Mouse (Mus musculus) myocyte (in vitro differentiated cells): ENCODE measurements around the gene Prkca. TPM values are rescaled to one million over a fixed set of nuclear protein-coding genes. Genes with fewer than 3 reads are reported as not detected.

ENCODE experiments used
- H3K27me3 ChIP-seq: one replicate; pipeline ENCODE4 v1.6.1; 2011; ENCODE audit not compliant: control insufficient read depth, insufficient read depth, insufficient read length
- H3K36me3 ChIP-seq: one replicate; pipeline ENCODE4 v1.6.1; 2011; ENCODE audit not compliant: control insufficient read depth, insufficient read depth
- H3K4me2 ChIP-seq: one replicate; pipeline ENCODE4 v1.6.1; 2011; ENCODE audit warnings: low read depth, control low read depth
- H3K4me3 ChIP-seq: one replicate; pipeline ENCODE4 v1.5.1; 2011; ENCODE audit warnings: mild to moderate bottlenecking, control low read depth, moderate library complexity
- H3K79me2 ChIP-seq: one replicate; pipeline ENCODE4 v1.6.1; 2011; ENCODE audit not compliant: control insufficient read depth, insufficient read depth
- H3ac ChIP-seq: one replicate; pipeline ENCODE4 v1.6.1; 2011; ENCODE audit not compliant: control insufficient read depth, insufficient read length
- CEBPB ChIP-seq: IDR thresholded peaks from 2 replicates; pipeline ENCODE4 v1.6.1; 2011; ENCODE audit warnings: mild to moderate bottlenecking, moderate library complexity; ENCODE audit not compliant: poor library complexity, insufficient read depth, severe bottlenecking
- E2F4 ChIP-seq: IDR thresholded peaks from one replicate; pipeline ENCODE4 v1.6.1; 2011; ENCODE audit warnings: mild to moderate bottlenecking, control low read depth, moderate library complexity; ENCODE audit not compliant: insufficient read depth
- MAX ChIP-seq: IDR thresholded peaks from one replicate; pipeline ENCODE4 v1.6.1; 2011; ENCODE audit warnings: low read depth, mild to moderate bottlenecking, control low read depth
- MYOD1 ChIP-seq, 3 experiments: IDR thresholded peaks; one replicate each; pipeline ENCODE4 v1.6.1; 2011; ENCODE audit warnings: control low read depth in 2 of 3, low read depth in 2 of 3, mild to moderate bottlenecking in 2 of 3, moderate library complexity in 1 of 3; ENCODE audit not compliant: insufficient read length in 2 of 3, control insufficient read depth in 1 of 3
- MYOG ChIP-seq, 3 experiments: IDR thresholded peaks; one replicate each; pipeline ENCODE4 v1.6.1; 2011; ENCODE audit warnings: control low read depth in 2 of 3, low read depth in 2 of 3, mild to moderate bottlenecking in 2 of 3; ENCODE audit not compliant: insufficient read length in 2 of 3, control insufficient read depth in 1 of 3, insufficient read depth in 1 of 3
- POLR2A ChIP-seq: IDR thresholded peaks from one replicate; pipeline ENCODE4 v1.6.1; 2011; ENCODE audit warnings: low read depth, mild to moderate bottlenecking, control low read depth, moderate library complexity; ENCODE audit not compliant: insufficient read length
- POLR2AphosphoS2 ChIP-seq: IDR thresholded peaks from one replicate; pipeline ENCODE4 v1.6.1; 2011; ENCODE audit warnings: low read depth, control low read depth; ENCODE audit not compliant: insufficient read length
- REST ChIP-seq: IDR thresholded peaks from one replicate; pipeline ENCODE4 v1.6.1; 2011; ENCODE audit warnings: mild to moderate bottlenecking, control low read depth, moderate library complexity; ENCODE audit not compliant: insufficient read depth, insufficient read length
- SRF ChIP-seq: IDR thresholded peaks from one replicate; pipeline ENCODE4 v1.6.1; 2011; ENCODE audit warnings: low read depth; ENCODE audit not compliant: control insufficient read depth, insufficient read length
- TCF12 ChIP-seq: IDR thresholded peaks from one replicate; pipeline ENCODE4 v1.6.1; 2011; ENCODE audit warnings: mild to moderate bottlenecking, control low read depth; ENCODE audit not compliant: poor library complexity, insufficient read depth, severe bottlenecking
- TCF3 ChIP-seq: IDR thresholded peaks from one replicate; pipeline ENCODE4 v1.6.1; 2011; ENCODE audit warnings: low read depth, control low read depth; ENCODE audit not compliant: insufficient read length
- USF1 ChIP-seq: IDR thresholded peaks from one replicate; pipeline ENCODE4 v1.6.1; 2011; ENCODE audit warnings: low read depth, mild to moderate bottlenecking, control low read depth, moderate library complexity
- polyA plus RNA-seq: library from polyadenylated mRNA; unstranded; fragments of >200 nt; fragmentation: generic; extraction: Trizol; gene quantifications from one replicate; pipeline ENCODE4 v1.2.1, GENCODE M21; 2012; ENCODE audit warnings: missing spikeins

The Prkca gene
- polyA plus RNA-seq, 1 experiment = 15.3 TPM

- no peak for TF ChIP-seq POLR2A
- no peak for TF ChIP-seq CEBPB
- TF ChIP-seq REST = no peak
- no peak for TF ChIP-seq MYOD1 (IDR thresholded peaks at IDR 0.05; ENCODE audit: control insufficient read depth in 1 of 3, insufficient read length in 2 of 3, low read depth in 2 of 3)
- no peak for TF ChIP-seq SRF
- Histone ChIP-seq H3K4me2 (peak overlapping the region; percentile 90), H3K36me3 (peaks cover 7% of the 10 kb centered on the region), H3K4me3 (peak overlapping the region; percentile 91), H3K79me2 (peaks cover 34% of the 10 kb centered on the region), H3ac (no peak overlapping the region), H3K27me3 (no peaks in the 10 kb centered on the region)
Measured at GRCm38 (mm10) chr11:108341783-108342182, 1.9 kb downstream of the Prkca start.

- peaks cover 41% of the 10 kb centered on the region for H3K79me2 ChIP-seq
- peaks cover 7% of the 10 kb centered on the region for H3K36me3 ChIP-seq
- no peak for TF ChIP-seq POLR2A
- no peak for TF ChIP-seq TCF3
- TF ChIP-seq SRF = no peak
- no peak for TF ChIP-seq TCF12
- TF ChIP-seq MAX = no peak
- TF ChIP-seq POLR2AphosphoS2 = no peak
- TF ChIP-seq USF1 = no peak
- TF ChIP-seq CEBPB = no peak
- no peak for TF ChIP-seq E2F4
- no peak for TF ChIP-seq REST
- TF ChIP-seq MYOD1 (IDR thresholded peaks at IDR 0.05; ENCODE audit: control insufficient read depth in 1 of 3, insufficient read length in 2 of 3, low read depth in 2 of 3) = no peak
- no peak for TF ChIP-seq MYOG (IDR thresholded peaks at IDR 0.05; ENCODE audit: control insufficient read depth in 1 of 3, insufficient read depth in 1 of 3, insufficient read length in 2 of 3, low read depth in 2 of 3)
- no peak overlapping the region for H3K4me2 ChIP-seq
- H3ac ChIP-seq = no peak overlapping the region
- no peaks in the 10 kb centered on the region for H3K27me3 ChIP-seq
- no peak overlapping the region for H3K4me3 ChIP-seq
Measured at GRCm38 (mm10) chr11:108340293-108340692, 3.4 kb downstream of the Prkca start.

GRCm38 (mm10) chr11:108336445-108336844 lies 7.3 kb downstream of the Prkca start:
- Histone ChIP-seq H3K79me2 (peaks cover 30% of the 10 kb centered on the region), H3K27me3 (no peaks in the 10 kb centered on the region), H3K4me2 (peak overlapping the region; percentile 90), H3K36me3 (peaks cover 7% of the 10 kb centered on the region), H3K4me3 (no peak overlapping the region), H3ac (no peak overlapping the region)
- TF ChIP-seq POLR2A (peak; percentile 24), MAX (no peak)

GRCm38 (mm10) chr11:108335536-108335935 lies 8.2 kb downstream of the Prkca start:
- H3K4me3 ChIP-seq = no peak overlapping the region

GRCm38 (mm10) chr11:108334658-108335057 lies 9.1 kb downstream of the Prkca start:
- Histone ChIP-seq H3K79me2 (peaks cover 22% of the 10 kb centered on the region), H3K36me3 (peaks cover 4% of the 10 kb centered on the region), H3ac (no peak overlapping the region), H3K27me3 (no peaks in the 10 kb centered on the region), H3K4me2 (no peak overlapping the region), H3K4me3 (no peak overlapping the region)
- TF ChIP-seq USF1 (no peak), TCF12 (no peak), POLR2AphosphoS2 (no peak), MYOG (IDR thresholded peaks at IDR 0.05; ENCODE audit: control insufficient read depth in 1 of 3, insufficient read depth in 1 of 3, insufficient read length in 2 of 3, low read depth in 2 of 3) (no peak), CEBPB (no peak), REST (no peak), TCF3 (no peak), MAX (no peak), POLR2A (no peak), E2F4 (no peak), SRF (no peak), MYOD1 (IDR thresholded peaks at IDR 0.05; ENCODE audit: control insufficient read depth in 1 of 3, insufficient read length in 2 of 3, low read depth in 2 of 3) (no peak)

More at GRCm38 (mm10) chr11:108335536-108335935, 8.2 kb downstream of the Prkca start:
- Histone ChIP-seq H3ac (no peak overlapping the region), H3K36me3 (peaks cover 7% of the 10 kb centered on the region), H3K27me3 (no peaks in the 10 kb centered on the region), H3K4me2 (no peak overlapping the region), H3K79me2 (peaks cover 25% of the 10 kb centered on the region)
- TF ChIP-seq MYOG (IDR thresholded peaks at IDR 0.05; ENCODE audit: control insufficient read depth in 1 of 3, insufficient read depth in 1 of 3, insufficient read length in 2 of 3, low read depth in 2 of 3) = no peak
- TF ChIP-seq CEBPB = no peak
- TF ChIP-seq POLR2A = no peak
- TF ChIP-seq MYOD1 (IDR thresholded peaks at IDR 0.05; ENCODE audit: control insufficient read depth in 1 of 3, insufficient read length in 2 of 3, low read depth in 2 of 3) = no peak
